In genomic region chr13:49421606-49421917, GRCm38 (mm10) we compare ENCODE assay signal across 7 mouse cellular contexts. TPM values are rescaled to one million over a fixed set of nuclear protein-coding genes. Genes with fewer than 3 reads are reported as not detected.
DNase-seq lines count a peak whose midpoint lies in the region; ATAC-seq and TF ChIP-seq lines count a peak whose summit lies in the region.

No protein-coding gene starts in this region.

- H3K9me3 ChIP-seq in embryonic facial prominence, embryonic 12.5 days = no peaks in the 10 kb centered on the region

- TF ChIP-seq CTCF in thymus, adult 2 months (IDR thresholded peaks at IDR 0.05; ENCODE audit: borderline replicate concordance, control insufficient read depth, extremely low read depth, insufficient read depth, low read length, poor library complexity) = no peak

- H3K4me2 ChIP-seq in embryonic facial prominence, embryonic 12.5 days (replicated peaks) = peak overlapping the region; percentile 94

- H3K27ac ChIP-seq in thymus, adult 2 months (ENCODE audit: control insufficient read depth, insufficient read depth, low read length) = no peak overlapping the region
- H3K27ac ChIP-seq in embryonic facial prominence, embryonic 12.5 days = peak overlapping the region; percentile 50; the same call in 1 of the 2 replicates

- H3K27me3 ChIP-seq in thymus, adult 2 months (ENCODE audit: control insufficient read depth, insufficient read depth, low read length) = no peaks in the 10 kb centered on the region
- no peaks in the 10 kb centered on the region for H3K27me3 ChIP-seq in embryonic facial prominence, embryonic 12.5 days

- TF ChIP-seq POLR2A in thymus, adult 2 months (IDR thresholded peaks at IDR 0.05; ENCODE audit: control insufficient read depth, extremely low read depth, insufficient read depth, low read length, poor library complexity) = no peak

- peak overlapping the region; percentile 84 for H3K9ac ChIP-seq in embryonic facial prominence, embryonic 12.5 days

- peaks cover 16% of the 10 kb centered on the region for H3K4me1 ChIP-seq in thymus, adult 2 months (replicated peaks; ENCODE audit: control insufficient read depth, insufficient read depth, low read length)
- H3K4me1 ChIP-seq in embryonic facial prominence, embryonic 12.5 days = peaks cover 15% of the 10 kb centered on the region

- no peak for DNase-seq in thymus, adult 2 months
- DNase-seq in thymus, postnatal 36 days = no peak
- DNase-seq in heart, postnatal 4 days = peak; percentile 41
- DNase-seq in lung, postnatal 10 days = peak; percentile 31
- DNase-seq in adipocyte (ENCODE audit: low spot score) = no peak
- DNase-seq in left cerebral cortex, adult 11 months (ENCODE audit: low spot score) = no peak

- H3K36me3 ChIP-seq in thymus, adult 2 months (ENCODE audit: control insufficient read depth, insufficient read depth, low read length) = no peaks in the 10 kb centered on the region
- H3K36me3 ChIP-seq in embryonic facial prominence, embryonic 12.5 days = no peaks in the 10 kb centered on the region

- no peak; the same call in 1 of the 2 replicates for ATAC-seq in embryonic facial prominence, embryonic 12.5 days (ENCODE audit: insufficient number of reproducible peaks, insufficient read depth, low FRiP score, low TSS enrichment)

- H3K4me3 ChIP-seq in thymus, adult 2 months (ENCODE audit: control insufficient read depth, insufficient read depth, low read length) = peak overlapping the region; percentile 68
- H3K4me3 ChIP-seq in embryonic facial prominence, embryonic 12.5 days = peak overlapping the region; percentile 89

- WGBS in thymus, adult 2 months = 1% methylated on average over 15 of the region's 15 CpGs
- WGBS in embryonic facial prominence, embryonic 12.5 days = under 1% methylated on average over 15 of the region's 15 CpGs

RNA-seq across cellular contexts. Expression of gene Ippk, which starts 0.5 kb away (rescaled TPM):
- 6.7 and 7.1 TPM in 2 replicates for polyA plus RNA-seq in thymus, adult 2 months (2012; rRNA removed)
- 14.0 and 15.8 TPM in 2 replicates for polyA plus RNA-seq in embryonic facial prominence, embryonic 12.5 days (2016; fragmentation: Nextera tagmentation; extraction: Ambion mirVana)
- 1 to 10 TPM; 9.5 to 9.9 TPM for total RNA-seq in heart, postnatal 4 days (2021)

Comparison
In these comparisons a context has a peak if more than half of its experiments do, and no peak if none do; other contexts are left out.
1. DNase-seq: peak in heart, postnatal 4 days (single experiment) and lung, postnatal 10 days (single experiment); none in thymus, adult 2 months (single experiment), thymus, postnatal 36 days (0 of 2), adipocyte (single experiment) and left cerebral cortex, adult 11 months (single experiment).